Mouse (Mus musculus): Measurements from ENCODE around the gene Six1.

DNA sequence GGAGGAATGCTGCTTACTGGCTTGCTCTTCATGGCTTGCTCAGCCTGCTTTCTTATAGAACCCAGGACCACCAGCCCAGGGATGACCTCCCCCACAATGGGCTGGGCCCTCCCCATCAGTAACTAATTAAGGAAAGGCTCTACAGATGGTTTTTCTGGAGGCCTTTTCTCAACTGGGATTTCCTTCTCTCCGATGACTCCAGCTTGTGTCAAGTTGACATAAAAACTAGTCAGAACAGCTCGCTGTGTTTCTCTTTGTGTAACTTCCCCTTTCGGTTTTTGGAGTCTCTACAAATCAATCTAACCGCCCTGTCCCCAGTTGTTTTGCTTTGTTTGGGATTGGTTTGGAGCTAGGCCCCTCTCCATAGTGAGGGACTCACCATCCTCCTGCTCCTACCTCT, 37.5 kb downstream of the Six1 start:
- TF ChIP-seq CTCF (conservative IDR thresholded peaks at IDR 0.05; ENCODE audit: insufficient read depth, insufficient read length, low read depth, low read length) (no peak), POLR2A (IDR thresholded peaks at IDR 0.05; ENCODE audit: low read depth, low read length) (no peak)

Data from kidney, adult 2 months (tissue).